Mouse (Mus musculus) heart, postnatal 36 days (tissue): ENCODE measurements around the gene Sfn. TPM values are rescaled to one million over a fixed set of nuclear protein-coding genes. Genes with fewer than 3 reads are reported as not detected.

Experiments
- microRNA-seq, 2 experiments: library from miRNA; unstranded; fragments of <30 nt; microRNA quantifications; one replicate each; pipeline ENCODE4 v1.2.0; 2021; ENCODE audit warnings: borderline number of aligned reads in 2 of 2
- total RNA-seq, 2 experiments: library from RNA; stranded (reverse); gene quantifications; 2 replicates each; pipeline ENCODE4 v1.2.3; 2021

The Sfn gene
- total RNA-seq, 2 experiments from 2014 or later = 1.1 to 1.5 TPM

Small RNA genes within 50 kb of the gene (microRNA-seq; reads per million reads assigned to microRNA genes)
- gene Gm23158 = 0 reads per million in 2 experiments

Other genes starting within 250 kb of the Sfn start
- 10 to 100 TPM; 82.0 to 88.2 TPM for gene Wdtc1, start 248.7 kb downstream of the Sfn start, total RNA-seq
- gene Slc9a1, start 232.5 kb downstream of the Sfn start, total RNA-seq = 10 to 100 TPM; 17.6 to 18.8 TPM
- 1 to 10 TPM; 2.1 to 2.2 TPM for gene Tent5b, start 122.0 kb downstream of the Sfn start, total RNA-seq
- 1 to 10 TPM; 1.7 to 2.0 TPM for gene Trnp1, start 103.6 kb downstream of the Sfn start, total RNA-seq
- not detected for gene Kdf1, start 83.2 kb downstream of the Sfn start, total RNA-seq
- 10 to 100 TPM; 68.6 to 76.2 TPM for gene Nudc, start 56.2 kb downstream of the Sfn start, total RNA-seq
- 10 to 100 TPM; 14.2 to 15.3 TPM for gene Nr0b2, start 48.8 kb downstream of the Sfn start, total RNA-seq
- gene Gpatch3, start 27.4 kb downstream of the Sfn start, total RNA-seq = 1 to 10 TPM; 3.3 to 5.5 TPM
- gene Gpn2, start 17.8 kb downstream of the Sfn start, total RNA-seq = 1 to 10 TPM; 7.0 TPM
- 10 to 100 TPM; 17.2 to 17.3 TPM for gene Zdhhc18, start 48.0 kb upstream of the Sfn start, total RNA-seq
- gene Pigv, start 70.5 kb upstream of the Sfn start, total RNA-seq = 10 to 100 TPM; 10.8 to 11.3 TPM
- 10 to 100 TPM; 37.7 to 42.1 TPM for gene Arid1a, start 154.6 kb upstream of the Sfn start, total RNA-seq